Mouse (Mus musculus) liver, embryonic 11.5 days (tissue): ENCODE data around the gene Stac2. TPM values are rescaled to one million over a fixed set of nuclear protein-coding genes. Genes with fewer than 3 reads are reported as not detected.

Experiments used
- ATAC-seq: fragments of 200-750 bp; cut with Nextera tagmentation; replicated peaks from 2 replicates; pipeline ENCODE4 v1.8.0; 2017; ENCODE audit warnings: moderate number of reproducible peaks, mild to moderate bottlenecking, moderate TSS enrichment, moderate library complexity; ENCODE audit not compliant: low FRiP score
- DNase-seq: peaks from one replicate; pipeline ENCODE4 v3.0.0-alpha.2; 2017; ENCODE audit warnings: low spot score
- H3K27ac ChIP-seq: fragments of 300-500 bp; sonication (generic); 2 replicates; pipeline ENCODE4 v1.5.1; 2014; ENCODE audit warnings: mild to moderate bottlenecking, low read depth, low read length, control low read depth
- H3K27me3 ChIP-seq: fragments of 300-500 bp; sonication (generic); replicated peaks from 2 replicates; pipeline ENCODE4 v1.6.1; 2014; ENCODE audit warnings: low read length, mixed read lengths; ENCODE audit not compliant: control insufficient read depth, insufficient read depth
- H3K36me3 ChIP-seq: fragments of 300-500 bp; sonication (generic); 2 replicates; pipeline ENCODE4 v1.6.1; 2014; ENCODE audit warnings: mild to moderate bottlenecking, low read length, moderate library complexity, mixed read lengths; ENCODE audit not compliant: control insufficient read depth, insufficient read depth
- H3K4me1 ChIP-seq: fragments of 300-500 bp; sonication (generic); replicated peaks from 2 replicates; pipeline ENCODE4 v1.6.1; 2014; ENCODE audit warnings: low read length, mixed read lengths; ENCODE audit not compliant: control insufficient read depth, insufficient read depth
- H3K4me2 ChIP-seq: fragments of 300-500 bp; sonication (generic); 2 replicates; pipeline ENCODE4 v1.6.1; 2014; ENCODE audit warnings: mild to moderate bottlenecking, control low read depth, moderate library complexity
- H3K4me3 ChIP-seq: fragments of 300-500 bp; sonication (generic); 2 replicates; pipeline ENCODE4 v1.5.1; 2014; ENCODE audit warnings: low read depth, low read length, control low read depth
- H3K9ac ChIP-seq: fragments of 300-500 bp; sonication (generic); 2 replicates; pipeline ENCODE4 v1.6.1; 2014; ENCODE audit warnings: low read depth, low read length, control low read depth
- H3K9me3 ChIP-seq: fragments of 300-500 bp; sonication (generic); 2 replicates; pipeline ENCODE4 v1.6.1; 2016; ENCODE audit warnings: low read length, inconsistent platforms, mixed read lengths; ENCODE audit not compliant: control insufficient read depth
- WGBS: fragments of 180-500 bp; shearing (Covaris S2); extraction: QIAGEN DNeasy Blood & Tissue Kit; methylation state at CpG from one replicate; pipeline ENCODE4 v1.1.7; 2014; 5-methylcytosine and 5-hydroxymethylcytosine counted together
- polyA plus RNA-seq: library from polyadenylated mRNA; unstranded; fragments of >200 nt; fragmentation: Nextera tagmentation; extraction: Ambion mirVana; gene quantifications from 2 replicates; pipeline ENCODE4 v1.2.1, GENCODE M21; 2014

Stac2 gene
- polyA plus RNA-seq, 1 experiment from 2014 or later, result 0.43 TPM

- Histone ChIP-seq H3K27ac (no peak overlapping the region), H3K36me3 (no peaks in the 10 kb centered on the region), H3K4me2 (no peak overlapping the region), H3K4me1 (peaks cover 6% of the 10 kb centered on the region), H3K27me3 (peaks cover 35% of the 10 kb centered on the region), H3K4me3 (no peak overlapping the region), H3K9me3 (no peaks in the 10 kb centered on the region), H3K9ac (no peak overlapping the region)
- ATAC-seq (no peak), DNase-seq (no peak)
- WGBS, result 21% methylated on average over 9 of the region's 9 CpGs
These were observed 4.2 kb upstream of the Stac2 start for GRCm38 (mm10) chr11:98057466-98057865.

GRCm38 (mm10) chr11:98052129-98052988, 903 bp downstream of the Stac2 start:
- H3K27me3 ChIP-seq, result peaks cover 77% of the 10 kb centered on the region
- H3K9ac ChIP-seq, result no peak overlapping the region
- no peaks in the 10 kb centered on the region for H3K9me3 ChIP-seq
- DNase-seq, result peak; percentile 52
- H3K4me3 ChIP-seq, result peak overlapping the region; percentile 42
- peak overlapping the region; percentile 64 for H3K4me2 ChIP-seq
- H3K27ac ChIP-seq, result no peak overlapping the region
- 2% methylated on average over 76 of the region's 83 CpGs for WGBS
- ATAC-seq, result no peak
- peaks cover 10% of the 10 kb centered on the region for H3K4me1 ChIP-seq
- H3K36me3 ChIP-seq, result no peaks in the 10 kb centered on the region

GRCm38 (mm10) chr11:98051611-98052128, 1.6 kb downstream of the Stac2 start:
- no peak for ATAC-seq
- no peak for DNase-seq
- WGBS, result 7% methylated on average over 12 of the region's 12 CpGs
- Histone ChIP-seq H3K27me3 (peaks cover 74% of the 10 kb centered on the region), H3K4me2 (no peak overlapping the region; the same call in 1 of the 2 replicates), H3K4me1 (peaks cover 10% of the 10 kb centered on the region), H3K27ac (no peak overlapping the region), H3K36me3 (no peaks in the 10 kb centered on the region), H3K9ac (no peak overlapping the region), H3K4me3 (no peak overlapping the region; the same call in 1 of the 2 replicates), H3K9me3 (no peaks in the 10 kb centered on the region)

GRCm38 (mm10) chr11:98050940-98051339, 2.3 kb downstream of the Stac2 start:
- ATAC-seq (no peak), DNase-seq (no peak)
- Histone ChIP-seq H3K4me1 (peaks cover 10% of the 10 kb centered on the region), H3K27ac (no peak overlapping the region), H3K27me3 (peaks cover 74% of the 10 kb centered on the region), H3K9ac (no peak overlapping the region), H3K36me3 (no peaks in the 10 kb centered on the region), H3K9me3 (no peaks in the 10 kb centered on the region), H3K4me3 (no peak overlapping the region), H3K4me2 (no peak overlapping the region)
- WGBS, result 60% methylated on average over 1 of the region's 2 CpGs

GRCm38 (mm10) chr11:98050520-98050815, 2.8 kb downstream of the Stac2 start:
- H3K4me2 ChIP-seq, result no peak overlapping the region
- H3K27ac ChIP-seq, result no peak overlapping the region
- no peaks in the 10 kb centered on the region for H3K36me3 ChIP-seq
- ATAC-seq, result no peak
- H3K4me1 ChIP-seq, result peaks cover 10% of the 10 kb centered on the region
- no peak overlapping the region for H3K9ac ChIP-seq
- no peak for DNase-seq
- no peaks in the 10 kb centered on the region for H3K9me3 ChIP-seq
- peaks cover 70% of the 10 kb centered on the region for H3K27me3 ChIP-seq
- H3K4me3 ChIP-seq, result no peak overlapping the region
- WGBS, result 35% methylated on average over 2 of the region's 2 CpGs

GRCm38 (mm10) chr11:98049672-98050519, 3.4 kb downstream of the Stac2 start:
- no peak overlapping the region for H3K4me3 ChIP-seq
- peaks cover 64% of the 10 kb centered on the region for H3K27me3 ChIP-seq
- no peak for DNase-seq
- H3K4me1 ChIP-seq, result peaks cover 10% of the 10 kb centered on the region
- H3K9ac ChIP-seq, result no peak overlapping the region
- WGBS, result 62% methylated on average over 14 of the region's 14 CpGs
- H3K36me3 ChIP-seq, result no peaks in the 10 kb centered on the region
- no peaks in the 10 kb centered on the region for H3K9me3 ChIP-seq
- no peak overlapping the region for H3K4me2 ChIP-seq
- ATAC-seq, result no peak
- H3K27ac ChIP-seq, result no peak overlapping the region

GRCm38 (mm10) chr11:98047745-98048144, 5.5 kb downstream of the Stac2 start:
- H3K9me3 ChIP-seq, result no peaks in the 10 kb centered on the region
- no peak overlapping the region for H3K9ac ChIP-seq
- no peak for DNase-seq
- H3K27ac ChIP-seq, result no peak overlapping the region
- no peak overlapping the region for H3K4me2 ChIP-seq
- peaks cover 6% of the 10 kb centered on the region for H3K4me1 ChIP-seq
- H3K27me3 ChIP-seq, result peaks cover 53% of the 10 kb centered on the region
- 78% methylated on average over 4 of the region's 4 CpGs for WGBS
- H3K36me3 ChIP-seq, result no peaks in the 10 kb centered on the region
- H3K4me3 ChIP-seq, result no peak overlapping the region
- ATAC-seq, result no peak

GRCm38 (mm10) chr11:98046466-98046865, 6.8 kb downstream of the Stac2 start:
- no peaks in the 10 kb centered on the region for H3K9me3 ChIP-seq
- no peak overlapping the region for H3K4me3 ChIP-seq
- no peak overlapping the region for H3K27ac ChIP-seq
- peaks cover 40% of the 10 kb centered on the region for H3K27me3 ChIP-seq
- DNase-seq (no peak), ATAC-seq (no peak)
- H3K9ac ChIP-seq, result no peak overlapping the region
- no peaks in the 10 kb centered on the region for H3K4me1 ChIP-seq
- no peak overlapping the region for H3K4me2 ChIP-seq
- whole genome bisulfite sequencing, result 67% methylated on average over 1 of the region's 1 CpGs
- H3K36me3 ChIP-seq, result no peaks in the 10 kb centered on the region
